Comparison of ENCODE assay signal across 7 mouse cellular contexts in genomic region chr4:133700905-133701368, GRCm38 (mm10). TPM values are rescaled to one million over a fixed set of nuclear protein-coding genes. Genes with fewer than 3 reads are reported as not detected.
A peak's percentile ranks its signal among the peaks of the same experiment; 100 is the strongest.
DNase-seq lines count a peak whose midpoint lies in the region; ATAC-seq lines count a peak whose summit lies in the region.

No protein-coding gene starts in this region.

- ATAC-seq in CD4-positive, CD25-positive, alpha-beta regulatory T cell, adult 4 months, result no peak

- DNase-seq in urinary bladder, postnatal 25 days (ENCODE audit: low spot score), result peak; percentile 38
- DNase-seq in urinary bladder, postnatal 4 days (ENCODE audit: low spot score in 2 of 2), result no peak
- DNase-seq in frontal cortex, postnatal 14 days (ENCODE audit: low spot score in 2 of 2), result peak; percentile 29 to 44
- peak; percentile 58 to 73 for DNase-seq in heart, postnatal 36 days
- peak; percentile 36 for DNase-seq in left cerebral cortex, postnatal 4 days
- DNase-seq in right cerebral cortex, postnatal 36 days (ENCODE audit: low spot score in 2 of 2), result peak; percentile 43 to 52

- intact Hi-C loops in heart, postnatal 36 days (cut with DNase I), result no loop called here
- intact Hi-C loops in left cerebral cortex, postnatal 4 days (cut with DNase I), result no loop called here

RNA-seq across cellular contexts. Expression of gene Pigv, which starts 28.5 kb away (rescaled TPM):
- total RNA-seq in heart, postnatal 36 days (2021), result 10 to 100 TPM; 10.8 to 11.3 TPM
- 10 to 100 TPM; 11.5 to 12.8 TPM for total RNA-seq in left cerebral cortex, postnatal 4 days (2021)
- polyA plus RNA-seq in CD4-positive, CD25-positive, alpha-beta regulatory T cell, adult 4 months (2017; shearing (Covaris generic)), result 10 to 100 TPM; 14.3 to 16.3 TPM

RNA-seq across cellular contexts. Expression of gene Zdhhc18, which starts 51.0 kb away (rescaled TPM):
- total RNA-seq in heart, postnatal 36 days (2021), result 10 to 100 TPM; 17.2 to 17.3 TPM
- 10 to 100 TPM; 37.1 to 37.8 TPM for total RNA-seq in left cerebral cortex, postnatal 4 days (2021)
- 10 to 100 TPM; 20.2 to 22.3 TPM for polyA plus RNA-seq in CD4-positive, CD25-positive, alpha-beta regulatory T cell, adult 4 months (2017; shearing (Covaris generic))

RNA-seq across cellular contexts. Expression of gene Arid1a, which starts 55.6 kb away (rescaled TPM):
- 10 to 100 TPM; 37.7 to 42.1 TPM for total RNA-seq in heart, postnatal 36 days (2021)
- total RNA-seq in left cerebral cortex, postnatal 4 days (2021), result 100 to 1,000 TPM; 114 to 121 TPM
- 10 to 100 TPM; 74.4 to 76.7 TPM for polyA plus RNA-seq in CD4-positive, CD25-positive, alpha-beta regulatory T cell, adult 4 months (2017; shearing (Covaris generic))

Comparison
In these comparisons a context has a peak if more than half of its experiments do, and no peak if none do; other contexts are left out.
1. DNase-seq: peak in urinary bladder, postnatal 25 days (single experiment), frontal cortex, postnatal 14 days (2 of 2), heart, postnatal 36 days (2 of 2), left cerebral cortex, postnatal 4 days (single experiment) and right cerebral cortex, postnatal 36 days (2 of 2); none in urinary bladder, postnatal 4 days (0 of 2).